Mouse (Mus musculus) splenic B cell, adult 2 months (primary cell): ENCODE data around the gene Calr4.

ENCODE experiments used
- DNase-seq: peaks from one replicate; pipeline ENCODE4 v3.0.0-alpha.2; 2011; ENCODE audit warnings: low read depth, low spot score
- H3K27me3 ChIP-seq: 2 replicates; pipeline ENCODE4 v1.6.1; 2012; ENCODE audit warnings: mild to moderate bottlenecking, low read length, moderate library complexity, mixed read lengths; ENCODE audit not compliant: control insufficient read depth, poor library complexity, insufficient read depth, severe bottlenecking
- H3K36me3 ChIP-seq: 2 replicates; pipeline ENCODE4 v1.6.1; 2012; ENCODE audit warnings: mild to moderate bottlenecking, low read length, moderate library complexity, mixed read lengths; ENCODE audit not compliant: control insufficient read depth, poor library complexity, insufficient read depth, severe bottlenecking

Calr4 gene

DNA sequence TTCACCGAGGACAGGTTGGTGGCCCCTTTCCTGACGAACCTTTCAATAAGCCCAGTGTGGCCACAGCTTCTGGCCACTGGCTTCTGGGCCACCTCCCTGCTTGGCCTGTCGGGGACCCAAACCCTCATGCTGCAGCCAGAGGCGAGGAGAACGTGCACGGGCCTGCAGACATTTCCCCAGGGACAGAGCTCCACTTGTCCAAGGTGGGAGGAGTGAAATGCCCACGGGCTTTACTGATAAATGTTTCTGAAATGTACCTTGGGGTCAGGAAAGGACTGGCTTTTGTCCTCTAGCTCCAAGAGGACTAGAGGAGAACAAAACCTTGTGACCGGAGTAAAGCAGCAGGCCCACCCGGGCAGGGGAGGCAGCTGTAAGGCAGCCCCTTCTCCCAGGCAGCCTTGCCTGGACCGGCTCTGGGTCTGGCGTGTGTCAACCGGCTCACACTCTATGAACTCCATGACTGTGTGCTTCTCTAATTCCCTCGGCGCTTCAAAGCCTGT, 13.8 kb upstream of the Calr4 start:
- no peak for DNase-seq
- H3K36me3 ChIP-seq, result no peaks in the 10 kb centered on the region
- H3K27me3 ChIP-seq, result no peaks in the 10 kb centered on the region

GRCm38 (mm10) chr4:109222001-109222400, 12.3 kb upstream of the Calr4 start:
- Histone ChIP-seq H3K36me3 (no peaks in the 10 kb centered on the region), H3K27me3 (no peaks in the 10 kb centered on the region)
- DNase-seq, result no peak

GRCm38 (mm10) chr4:109224762-109225552, 9.3 kb upstream of the Calr4 start:
- H3K36me3 ChIP-seq, result no peaks in the 10 kb centered on the region
- DNase-seq, result no peak
- no peaks in the 10 kb centered on the region for H3K27me3 ChIP-seq

- no peaks in the 10 kb centered on the region for H3K36me3 ChIP-seq
- DNase-seq, result no peak
- H3K27me3 ChIP-seq, result no peaks in the 10 kb centered on the region
Measured at GRCm38 (mm10) chr4:109225606-109226005, 8.7 kb upstream of the Calr4 start.

DNA sequence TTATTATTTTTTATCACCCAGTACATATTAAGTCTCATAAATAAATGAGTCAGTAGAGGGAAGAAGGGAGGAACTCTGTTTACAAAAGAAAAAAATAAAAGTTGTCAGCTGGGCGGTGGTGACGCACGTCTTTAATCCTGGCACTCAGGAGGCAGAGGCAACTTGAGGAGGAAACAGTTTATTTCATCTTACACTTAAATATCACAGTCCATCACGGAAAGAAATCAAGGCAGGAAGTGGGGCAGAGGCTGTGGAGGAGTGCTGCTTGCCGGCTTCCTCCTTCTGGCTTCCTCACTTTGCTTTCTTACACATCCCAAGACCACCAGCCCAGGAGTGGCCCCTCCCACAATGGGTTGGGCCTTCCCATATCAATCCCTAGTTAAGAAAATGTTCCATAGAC, 8.2 kb upstream of the Calr4 start:
- Histone ChIP-seq H3K27me3 (no peaks in the 10 kb centered on the region), H3K36me3 (no peaks in the 10 kb centered on the region)
- no peak for DNase-seq

DNA sequence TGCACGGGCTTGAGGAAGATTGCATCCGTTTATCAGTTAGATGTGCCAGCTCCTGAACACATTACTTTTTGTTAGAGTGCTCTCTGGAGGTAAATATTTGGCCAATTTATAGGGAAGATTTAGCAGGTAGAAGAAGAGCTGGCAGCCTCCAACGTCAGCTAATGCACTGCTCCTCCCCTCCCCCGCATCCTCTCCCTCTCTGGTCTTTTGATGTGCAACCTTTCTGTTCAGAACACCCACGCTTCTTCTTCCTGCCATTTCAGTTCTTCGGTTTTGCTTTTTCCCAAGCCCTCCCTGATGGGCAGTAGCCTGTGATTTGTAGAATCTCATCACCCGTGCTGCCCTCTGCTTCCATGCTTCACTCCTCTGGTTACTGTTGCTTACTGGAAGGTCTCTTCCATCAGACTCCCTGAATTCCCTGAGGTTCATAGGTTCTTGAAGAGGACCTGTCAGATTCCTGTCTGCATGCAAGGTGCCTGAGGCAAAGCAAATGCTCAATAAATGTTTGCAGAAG, 4.5 kb upstream of the Calr4 start:
- Histone ChIP-seq H3K36me3 (no peaks in the 10 kb centered on the region), H3K27me3 (no peaks in the 10 kb centered on the region)
- no peak for DNase-seq

DNA sequence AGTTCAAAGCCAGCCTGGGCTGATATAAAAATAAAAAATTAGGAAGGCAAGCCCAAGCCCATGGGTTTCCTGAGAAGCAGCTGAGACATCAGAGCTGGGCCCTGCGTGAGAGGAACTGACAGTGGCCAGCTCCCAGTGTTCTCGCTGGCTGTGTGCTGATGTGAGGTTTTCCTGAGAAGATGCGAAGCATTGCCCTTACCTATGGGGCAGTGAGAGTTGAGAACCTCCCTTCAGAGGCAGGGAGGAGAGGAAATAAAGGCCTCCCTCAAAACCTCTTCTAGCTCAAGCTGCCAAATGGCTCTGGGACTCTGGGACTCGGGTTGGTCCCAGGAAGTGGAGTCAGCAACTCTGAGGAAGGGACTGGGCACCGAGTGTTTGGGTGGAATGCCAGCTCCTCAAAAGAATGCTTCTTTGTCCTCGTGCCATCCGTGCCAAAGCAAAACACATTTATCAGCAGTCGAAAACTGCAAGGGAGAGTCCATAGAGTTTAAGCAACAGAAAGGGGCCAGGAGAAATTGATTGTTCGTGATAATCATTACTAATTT, 593 bp downstream of the Calr4 start:
- Histone ChIP-seq H3K36me3 (no peaks in the 10 kb centered on the region), H3K27me3 (no peaks in the 10 kb centered on the region)
- no peak for DNase-seq

GRCm38 (mm10) chr4:109236186-109236879, 2.0 kb downstream of the Calr4 start:
- H3K36me3 ChIP-seq, result no peaks in the 10 kb centered on the region
- no peaks in the 10 kb centered on the region for H3K27me3 ChIP-seq
- DNase-seq, result no peak

- Histone ChIP-seq H3K27me3 (no peaks in the 10 kb centered on the region), H3K36me3 (no peaks in the 10 kb centered on the region)
- DNase-seq, result peak; percentile 18
Measured at GRCm38 (mm10) chr4:109238428-109239268, 4.4 kb downstream of the Calr4 start.

- DNase-seq, result no peak
- Histone ChIP-seq H3K27me3 (no peaks in the 10 kb centered on the region), H3K36me3 (no peaks in the 10 kb centered on the region)
Measured at GRCm38 (mm10) chr4:109241221-109241620, 6.9 kb downstream of the Calr4 start.

DNA sequence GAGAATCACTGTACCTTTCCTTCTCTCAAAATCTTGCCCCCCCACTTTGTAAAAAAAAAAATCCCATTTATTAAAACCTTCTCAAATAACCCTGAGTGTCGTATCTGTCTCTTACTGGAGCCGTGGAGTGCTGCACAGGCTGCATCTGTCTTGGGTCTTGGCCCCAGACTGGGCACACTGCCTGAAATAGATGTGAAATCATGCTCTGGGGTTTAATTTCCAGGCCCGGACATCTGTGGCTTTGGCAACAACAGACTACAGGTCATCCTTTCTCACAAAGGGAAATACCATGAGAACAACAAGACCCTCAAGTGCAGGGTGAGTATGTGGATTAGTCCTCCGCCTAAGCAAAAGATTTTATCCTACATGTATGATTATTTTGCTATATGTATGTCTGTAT, 7.6 kb downstream of the Calr4 start:
- DNase-seq, result no peak
- H3K27me3 ChIP-seq, result no peaks in the 10 kb centered on the region
- no peaks in the 10 kb centered on the region for H3K36me3 ChIP-seq

DNA sequence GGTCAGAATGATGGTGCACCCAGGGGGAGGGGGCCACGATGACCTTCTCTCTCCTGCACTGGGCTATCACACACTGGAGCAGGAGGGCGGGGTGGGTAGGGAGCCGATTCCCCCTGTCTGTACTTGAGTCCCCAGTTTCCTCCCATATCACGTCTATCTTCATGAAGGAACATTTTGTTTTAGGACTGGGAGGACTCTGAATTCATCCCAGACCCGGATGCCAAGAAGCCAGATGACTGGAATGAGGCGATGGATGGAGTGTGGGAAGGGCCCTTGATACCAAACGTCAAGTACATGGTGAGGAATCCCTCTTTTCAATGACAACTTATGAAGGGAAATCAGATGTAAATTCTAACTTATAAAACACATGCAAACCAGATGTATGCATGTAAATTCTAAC, 10.2 kb downstream of the Calr4 start:
- no peaks in the 10 kb centered on the region for H3K27me3 ChIP-seq
- H3K36me3 ChIP-seq, result no peaks in the 10 kb centered on the region
- DNase-seq, result no peak

DNA sequence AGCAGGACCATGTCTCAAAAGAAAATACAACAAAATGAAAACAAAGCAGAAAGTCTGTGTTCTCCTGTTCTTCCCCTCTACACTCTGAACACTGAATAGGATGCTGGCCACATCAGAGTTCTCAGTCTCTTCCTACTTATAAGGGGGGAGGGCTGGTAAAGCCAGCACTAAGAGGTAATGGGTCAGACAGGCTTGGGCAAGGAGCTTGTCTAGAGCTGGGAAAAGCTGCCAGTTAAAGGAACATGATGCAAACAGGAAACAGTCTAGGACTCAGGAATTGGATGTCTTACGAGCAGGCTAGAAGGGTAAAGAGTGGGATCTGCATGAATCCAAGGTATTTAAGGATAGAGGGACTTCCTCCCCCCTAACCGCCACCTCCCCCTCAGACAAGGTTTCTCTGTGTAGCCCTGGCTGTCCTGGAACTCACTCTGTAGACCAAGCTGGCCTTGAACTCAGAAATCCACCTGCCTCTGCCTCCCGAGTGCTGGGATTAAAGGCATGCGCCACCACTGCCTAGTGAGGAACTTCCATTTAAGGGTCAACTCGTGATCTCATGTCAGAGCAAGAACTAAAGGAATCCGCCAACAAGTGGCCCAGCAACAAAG, 10.8 kb downstream of the Calr4 start:
- no peaks in the 10 kb centered on the region for H3K27me3 ChIP-seq
- DNase-seq, result no peak
- H3K36me3 ChIP-seq, result no peaks in the 10 kb centered on the region

GRCm38 (mm10) chr4:109251605-109252004, 17.3 kb downstream of the Calr4 start:
- no peaks in the 10 kb centered on the region for H3K27me3 ChIP-seq
- H3K36me3 ChIP-seq, result no peaks in the 10 kb centered on the region
- DNase-seq, result peak; percentile 57
